Comparison of ENCODE assay signal across 8 mouse cellular contexts in the genomic region with DNA sequence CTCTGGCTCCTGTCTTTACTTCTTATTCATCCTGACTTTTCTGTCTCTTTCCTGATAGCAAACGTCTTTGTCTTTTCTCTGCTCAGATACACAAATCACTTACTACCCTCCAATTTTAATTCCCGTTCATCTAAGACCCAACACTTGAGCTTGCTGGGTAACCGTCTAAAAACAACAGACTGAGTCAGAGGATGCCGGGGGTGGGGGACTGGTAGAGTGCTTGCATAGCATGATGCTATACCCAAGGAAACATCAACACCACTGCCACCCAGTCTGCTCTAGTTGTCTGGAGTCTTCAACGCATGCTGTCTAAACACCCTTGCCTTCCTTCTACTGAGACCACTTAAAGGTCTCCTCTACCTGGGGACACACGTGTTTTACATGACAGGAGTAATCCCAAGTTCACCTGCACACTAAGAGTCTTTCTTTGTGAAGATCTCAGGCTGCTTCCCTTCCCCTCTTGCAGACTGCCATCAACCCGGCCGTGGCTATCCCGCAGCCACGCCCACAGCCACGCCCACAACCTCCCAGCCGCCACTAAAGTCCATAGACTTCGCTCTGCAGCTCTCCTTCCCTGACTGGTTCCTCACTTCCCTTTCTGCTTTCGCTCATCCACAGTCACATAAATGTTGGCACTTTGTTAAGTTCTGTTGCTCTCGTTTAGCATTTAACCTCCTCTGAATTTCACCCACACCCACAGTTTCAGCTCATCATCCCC. TPM values are rescaled to one million over a fixed set of nuclear protein-coding genes. Genes with fewer than 3 reads are reported as not detected.
A peak's percentile ranks its signal among the peaks of the same experiment; 100 is the strongest.
DNase-seq lines count a peak whose midpoint lies in the region; ATAC-seq and TF ChIP-seq lines count a peak whose summit lies in the region.

No protein-coding gene starts in this region.

- peaks cover 23% of the 10 kb centered on the region for H3K27me3 ChIP-seq in embryonic facial prominence, embryonic 10.5 days (replicated peaks; ENCODE audit: low read depth, poor library complexity, severe bottlenecking)
- H3K27me3 ChIP-seq in heart, embryonic 12.5 days (replicated peaks): no peaks in the 10 kb centered on the region
- H3K27me3 ChIP-seq in kidney, embryonic 14.5 days (ENCODE audit: control insufficient read depth, insufficient read depth, low read length): no peaks in the 10 kb centered on the region; the same call in 1 of the 2 replicates
- no peaks in the 10 kb centered on the region for H3K27me3 ChIP-seq in lung, postnatal 0 days (replicated peaks; ENCODE audit: insufficient read depth, low read length)

- H3K36me3 ChIP-seq in embryonic facial prominence, embryonic 10.5 days (replicated peaks): no peaks in the 10 kb centered on the region
- no peaks in the 10 kb centered on the region for H3K36me3 ChIP-seq in heart, embryonic 12.5 days
- no peaks in the 10 kb centered on the region for H3K36me3 ChIP-seq in kidney, embryonic 14.5 days (ENCODE audit: control insufficient read depth, insufficient read depth, low read length)
- no peaks in the 10 kb centered on the region for H3K36me3 ChIP-seq in lung, postnatal 0 days (ENCODE audit: insufficient read depth, low read length)

- whole genome bisulfite sequencing in embryonic facial prominence, embryonic 10.5 days: 10% methylated on average over 15 of the region's 15 CpGs
- WGBS in heart, embryonic 12.5 days: 7% methylated on average over 15 of the region's 15 CpGs
- WGBS in kidney, embryonic 14.5 days: 9% methylated on average over 15 of the region's 15 CpGs
- WGBS in lung, postnatal 0 days: 9% methylated on average over 15 of the region's 15 CpGs

- peak overlapping the region; percentile 61 for H3K4me2 ChIP-seq in heart, embryonic 12.5 days
- peak overlapping the region; percentile 38 for H3K4me2 ChIP-seq in kidney, embryonic 14.5 days (replicated peaks; ENCODE audit: low read depth, low read length)
- H3K4me2 ChIP-seq in lung, postnatal 0 days (replicated peaks; ENCODE audit: low read depth, low read length): peak overlapping the region; percentile 40

- no peak for TF ChIP-seq EP300 in lung, postnatal 0 days (IDR thresholded peaks at IDR 0.05)

- no peak overlapping the region for H3K9ac ChIP-seq in heart, embryonic 12.5 days
- H3K9ac ChIP-seq in kidney, embryonic 14.5 days (ENCODE audit: low read depth, low read length): no peak overlapping the region
- H3K9ac ChIP-seq in lung, postnatal 0 days (replicated peaks; ENCODE audit: low read depth): no peak overlapping the region

- H3K4me3 ChIP-seq in embryonic facial prominence, embryonic 10.5 days: peak overlapping the region; percentile 48
- H3K4me3 ChIP-seq in heart, embryonic 12.5 days: peak overlapping the region; percentile 12
- H3K4me3 ChIP-seq in kidney, embryonic 14.5 days (ENCODE audit: low read length): peak overlapping the region; percentile 11
- no peak overlapping the region for H3K4me3 ChIP-seq in lung, postnatal 0 days (ENCODE audit: low read depth, low read length)

- no peak overlapping the region for H3K27ac ChIP-seq in embryonic facial prominence, embryonic 10.5 days (replicated peaks)
- peak overlapping the region; percentile 32; the same call in 1 of the 2 replicates for H3K27ac ChIP-seq in heart, embryonic 12.5 days (ENCODE audit: poor library complexity, severe bottlenecking)
- H3K27ac ChIP-seq in kidney, embryonic 14.5 days (ENCODE audit: low read depth, low read length): no peak overlapping the region
- H3K27ac ChIP-seq in lung, postnatal 0 days (ENCODE audit: low read length): no peak overlapping the region

- peak; percentile 34 to 44 for DNase-seq in layer of hippocampus, postnatal 10 days (ENCODE audit: low spot score in 2 of 2)
- DNase-seq in layer of hippocampus, adult 8-10 months (ENCODE audit: low spot score in 2 of 2): no peak
- DNase-seq in embryonic facial prominence, embryonic 10.5 days (ENCODE audit: low spot score): peak; percentile 87
- peak; percentile 79 for DNase-seq in lung, postnatal 0 days (ENCODE audit: low spot score)
- DNase-seq in ovary, adult 18-20 months (ENCODE audit: low spot score): peak; percentile 49
- DNase-seq in urinary bladder, postnatal 4 days (ENCODE audit: low spot score in 2 of 2): peak; percentile 39 to 73

- no peak for TF ChIP-seq CTCF in lung, postnatal 0 days (IDR thresholded peaks at IDR 0.05)

- H3K4me1 ChIP-seq in embryonic facial prominence, embryonic 10.5 days: peaks cover 26% of the 10 kb centered on the region
- H3K4me1 ChIP-seq in heart, embryonic 12.5 days (replicated peaks): peaks cover 83% of the 10 kb centered on the region
- H3K4me1 ChIP-seq in kidney, embryonic 14.5 days (ENCODE audit: control insufficient read depth, insufficient read depth, low read length): peaks cover 10% of the 10 kb centered on the region; the same call in 1 of the 2 replicates
- H3K4me1 ChIP-seq in lung, postnatal 0 days (ENCODE audit: insufficient read depth, low read depth, low read length): no peaks in the 10 kb centered on the region

- H3K9me3 ChIP-seq in embryonic facial prominence, embryonic 10.5 days: no peaks in the 10 kb centered on the region
- H3K9me3 ChIP-seq in heart, embryonic 12.5 days (replicated peaks): no peaks in the 10 kb centered on the region
- H3K9me3 ChIP-seq in kidney, embryonic 14.5 days (ENCODE audit: control insufficient read depth, low read length): no peaks in the 10 kb centered on the region
- H3K9me3 ChIP-seq in lung, postnatal 0 days (ENCODE audit: low read length): no peaks in the 10 kb centered on the region

- ATAC-seq in heart, embryonic 12.5 days (ENCODE audit: insufficient number of reproducible peaks, low FRiP score): peak; percentile 36; the same call in 1 of the 2 replicates
- peak; percentile 84 for ATAC-seq in kidney, embryonic 14.5 days (ENCODE audit: low FRiP score, low TSS enrichment)
- ATAC-seq in lung, postnatal 0 days: peak; percentile 62; the same call in 1 of the 2 replicates

RNA-seq across cellular contexts. Expression of a gene that starts 17.5 kb away (rescaled TPM):
- total RNA-seq in layer of hippocampus, postnatal 10 days (2021): 10 to 100 TPM in 1 of 2 experiments, 1 to 10 TPM in 1; 9.8 to 10.3 TPM
- 1 to 10 TPM; 1.6 to 2.3 (median 1.7) TPM for total RNA-seq in layer of hippocampus, adult 8-10 months (2022)
- 0.20 and 0.25 TPM in 2 replicates for polyA plus RNA-seq in embryonic facial prominence, embryonic 10.5 days (2016; fragmentation: Nextera tagmentation; extraction: Ambion mirVana)
- 2.3 and 2.5 TPM in 2 replicates for polyA plus RNA-seq in heart, embryonic 12.5 days (2016; fragmentation: Nextera tagmentation; extraction: Ambion mirVana)
- 0.36 and 0.51 TPM in 2 replicates for polyA plus RNA-seq in kidney, embryonic 14.5 days (2014; fragmentation: Nextera tagmentation; extraction: Ambion mirVana)
- 0.06 and 0.11 TPM in 2 replicates for polyA plus RNA-seq in lung, postnatal 0 days (2015; fragmentation: Nextera tagmentation; extraction: Ambion mirVana)

Comparison
In these comparisons a context has a peak if more than half of its experiments do, and no peak if none do; other contexts are left out.
1. DNase-seq: peak in layer of hippocampus, postnatal 10 days (2 of 2), embryonic facial prominence, embryonic 10.5 days (single experiment), lung, postnatal 0 days (single experiment), ovary, adult 18-20 months (single experiment) and urinary bladder, postnatal 4 days (2 of 2); none in layer of hippocampus, adult 8-10 months (0 of 2).
2. Peak in every context shown above with its lines, with median percentiles within 50 percentile points of each other: ATAC-seq and H3K4me2 ChIP-seq.